In genomic region chr3:101111848-101112517, GRCm38 (mm10) we compare ENCODE assay signal across 10 mouse cellular contexts. TPM values are rescaled to one million over a fixed set of nuclear protein-coding genes. Genes with fewer than 3 reads are reported as not detected.
DNase-seq lines count a peak whose midpoint lies in the region; ATAC-seq and TF ChIP-seq lines count a peak whose summit lies in the region.
"Had no signal": no experiment of that assay in that cellular context is flagged by ENCODE, and none has a peak within 500 bp of the region (broad histone marks: within the 10 kb centered on the region; RNA-seq: fewer than 3 reads in every experiment).

No protein-coding gene starts in this region.

- H3K27ac ChIP-seq in hindbrain, embryonic 11.5 days (ENCODE audit: low read depth, low read length), result no peak overlapping the region
- H3K27ac ChIP-seq in hindbrain, embryonic 10.5 days, result no peak overlapping the region
- peak overlapping the region; percentile 97 for H3K27ac ChIP-seq in small intestine, adult 2 months (ENCODE audit: insufficient read depth, low read depth, low read length)
- H3K27ac ChIP-seq: kidney, embryonic 15.5 days; liver, embryonic 15.5 days had no signal

- H3K4me2 ChIP-seq in hindbrain, embryonic 11.5 days (replicated peaks; ENCODE audit: low read depth, low read length), result no peak overlapping the region
- H3K4me2 ChIP-seq: kidney, embryonic 15.5 days; liver, embryonic 15.5 days had no signal

- peak; percentile 16 for DNase-seq in hindbrain, embryonic 11.5 days (ENCODE audit: low spot score)
- DNase-seq in hindbrain, embryonic 10.5 days (ENCODE audit: low spot score), result no peak
- DNase-seq in MN1 (ENCODE audit: low spot score), result peak; percentile 27
- peak; percentile 60 for DNase-seq in forelimb bud, embryonic 11.5 days (ENCODE audit: low read depth, low spot score)
- no peak for DNase-seq in layer of hippocampus, postnatal 10 days (ENCODE audit: low spot score in 2 of 2)
- no peak for DNase-seq in urinary bladder, postnatal 4 days (ENCODE audit: low spot score in 2 of 2)

- no peaks in the 10 kb centered on the region for H3K36me3 ChIP-seq in hindbrain, embryonic 11.5 days (ENCODE audit: control insufficient read depth, insufficient read depth, low read length)
- no peaks in the 10 kb centered on the region for H3K36me3 ChIP-seq in hindbrain, embryonic 10.5 days
- H3K36me3 ChIP-seq in small intestine, adult 2 months (ENCODE audit: control insufficient read depth, insufficient read depth, low read length), result no peaks in the 10 kb centered on the region
- H3K36me3 ChIP-seq: kidney, embryonic 15.5 days; liver, embryonic 15.5 days had no signal

- no peak for ATAC-seq in hindbrain, embryonic 11.5 days (ENCODE audit: low FRiP score)
- ATAC-seq: hindbrain, embryonic 16.5 days had no signal

- no peak for TF ChIP-seq CTCF in small intestine, adult 2 months (IDR thresholded peaks at IDR 0.05; ENCODE audit: extremely low read depth, insufficient read length, insufficient replicate concordance, low read depth, low read length)

- H3K4me3 ChIP-seq in hindbrain, embryonic 11.5 days (ENCODE audit: low read depth, low read length), result no peak overlapping the region
- no peak overlapping the region for H3K4me3 ChIP-seq in hindbrain, embryonic 10.5 days
- H3K4me3 ChIP-seq in small intestine, adult 2 months (ENCODE audit: low read depth, low read length), result no peak overlapping the region
- H3K4me3 ChIP-seq: kidney, embryonic 15.5 days; liver, embryonic 15.5 days had no signal

- no peaks in the 10 kb centered on the region for H3K9me3 ChIP-seq in hindbrain, embryonic 11.5 days (ENCODE audit: control insufficient read depth, low read length)
- no peaks in the 10 kb centered on the region for H3K9me3 ChIP-seq in hindbrain, embryonic 10.5 days
- H3K9me3 ChIP-seq: kidney, embryonic 15.5 days; liver, embryonic 15.5 days had no signal

- 0 out of 2 replicates have a peak, but pooled peaks cover 4% of the 10 kb centered on the region for H3K4me1 ChIP-seq in hindbrain, embryonic 11.5 days (replicated peaks; ENCODE audit: control insufficient read depth, insufficient read depth, low read length)
- peaks cover 56% of the 10 kb centered on the region for H3K4me1 ChIP-seq in hindbrain, embryonic 10.5 days (replicated peaks)
- H3K4me1 ChIP-seq in small intestine, adult 2 months (ENCODE audit: control insufficient read depth, insufficient read depth, insufficient read length, low read length), result peaks cover 24% of the 10 kb centered on the region; the same call in 1 of the 2 replicates
- H3K4me1 ChIP-seq: liver, embryonic 15.5 days had no signal

- H3K9ac ChIP-seq in hindbrain, embryonic 11.5 days (ENCODE audit: low read depth, low read length), result no peak overlapping the region
- H3K9ac ChIP-seq: kidney, embryonic 15.5 days; liver, embryonic 15.5 days had no signal

- no peaks in the 10 kb centered on the region for H3K27me3 ChIP-seq in hindbrain, embryonic 11.5 days (ENCODE audit: control insufficient read depth, insufficient read depth, low read length)
- H3K27me3 ChIP-seq in hindbrain, embryonic 10.5 days (ENCODE audit: insufficient read depth, poor library complexity, severe bottlenecking), result peaks cover 37% of the 10 kb centered on the region
- H3K27me3 ChIP-seq in small intestine, adult 2 months (ENCODE audit: control insufficient read depth, insufficient read depth, low read length), result no peaks in the 10 kb centered on the region

- TF ChIP-seq POLR2A in small intestine, adult 2 months (IDR thresholded peaks at IDR 0.05; ENCODE audit: low read depth, low read length), result no peak

- WGBS in hindbrain, embryonic 11.5 days, result 35% methylated on average over 7 of the region's 7 CpGs
- WGBS in hindbrain, embryonic 10.5 days, result 50% methylated on average over 7 of the region's 7 CpGs
- WGBS in small intestine, adult 2 months, result 24% methylated on average over 7 of the region's 7 CpGs

RNA-seq across cellular contexts. Expression of gene Ptgfrn, which starts 1.9 kb away (rescaled TPM):
- polyA plus RNA-seq in hindbrain, embryonic 11.5 days (2014; fragmentation: Nextera tagmentation; extraction: Ambion mirVana), result 3.3 and 3.5 TPM in 2 replicates
- 2.0 and 2.1 TPM in 2 replicates for polyA plus RNA-seq in hindbrain, embryonic 10.5 days (2016; fragmentation: Nextera tagmentation; extraction: Ambion mirVana)
- polyA plus RNA-seq in small intestine, adult 2 months (2012; rRNA removed), result 15.9 and 26.2 TPM in 2 replicates
- total RNA-seq in layer of hippocampus, postnatal 10 days (2021), result 10 to 100 TPM; 30.4 to 30.8 TPM

Comparison
In these comparisons a context has a peak if more than half of its experiments do, and no peak if none do; other contexts are left out.
1. DNase-seq: peak in hindbrain, embryonic 11.5 days (single experiment), MN1 (single experiment) and forelimb bud, embryonic 11.5 days (single experiment); none in hindbrain, embryonic 10.5 days (single experiment), layer of hippocampus, postnatal 10 days (0 of 2) and urinary bladder, postnatal 4 days (0 of 2).